Mouse (Mus musculus) frontal cortex, adult (tissue): ENCODE measurements around the gene Map4k1.
"Not testable (repeated sequence)": the region's sequence is repeated elsewhere in the genome, so short reads cannot be mapped to it uniquely, and the experiment has no call there.

ENCODE experiments used
- ATAC-seq: cut with Nextera tagmentation; 2 replicates; pipeline ENCODE4 v1.9.2; 2017; ENCODE audit warnings: mild to moderate bottlenecking, moderate library complexity, mixed read lengths; ENCODE audit not compliant: low TSS enrichment

Gene Map4k1

GRCm38 (mm10) chr7:28955295-28955897, 26.5 kb upstream of the Map4k1 start:
- ATAC-seq, result no peak

- no peak for ATAC-seq
These were observed 25.6 kb upstream of the Map4k1 start for GRCm38 (mm10) chr7:28956270-28956669.

- ATAC-seq, result no peak
These were observed 24.6 kb upstream of the Map4k1 start for GRCm38 (mm10) chr7:28957286-28957685.

- no peak for ATAC-seq
These were observed 23.7 kb upstream of the Map4k1 start for GRCm38 (mm10) chr7:28957997-28958725.

GRCm38 (mm10) chr7:28958770-28959169, 23.1 kb upstream of the Map4k1 start:
- no peak for ATAC-seq

- no peak for ATAC-seq
These were observed 22.3 kb upstream of the Map4k1 start for GRCm38 (mm10) chr7:28959505-28960045.

GRCm38 (mm10) chr7:28960354-28961046, 21.4 kb upstream of the Map4k1 start:
- ATAC-seq, result peak; percentile 38; the same call in 1 of the 2 replicates

- no peak for ATAC-seq
These were observed 20.3 kb upstream of the Map4k1 start for GRCm38 (mm10) chr7:28961584-28961926.

- peak; percentile 87 for ATAC-seq
These were observed 19.8 kb upstream of the Map4k1 start, which contains the start of gene Actn4 for GRCm38 (mm10) chr7:28961927-28962670. Gene Actn4 (minus strand): TSS chr7:28962340.

- ATAC-seq, result no peak
These were observed 18.4 kb upstream of the Map4k1 start for GRCm38 (mm10) chr7:28963399-28963923.

- no peak for ATAC-seq
These were observed 16.5 kb upstream of the Map4k1 start for GRCm38 (mm10) chr7:28965346-28965840.

- ATAC-seq, result no peak
These were observed 15.7 kb upstream of the Map4k1 start for GRCm38 (mm10) chr7:28966181-28966580.

GRCm38 (mm10) chr7:28966751-28967505, 14.9 kb upstream of the Map4k1 start:
- no peak for ATAC-seq

- not testable (repeated sequence) for ATAC-seq
These were observed 13.7 kb upstream of the Map4k1 start for GRCm38 (mm10) chr7:28968120-28968519.

- no peak for ATAC-seq
These were observed 12.6 kb upstream of the Map4k1 start for GRCm38 (mm10) chr7:28969271-28969670.

GRCm38 (mm10) chr7:28969672-28970394, 12.0 kb upstream of the Map4k1 start:
- no peak for ATAC-seq

GRCm38 (mm10) chr7:28971029-28971428, 10.8 kb upstream of the Map4k1 start:
- no peak for ATAC-seq

GRCm38 (mm10) chr7:28971770-28972269, 10.0 kb upstream of the Map4k1 start:
- no peak for ATAC-seq

- ATAC-seq, result no peak
These were observed 9.3 kb upstream of the Map4k1 start for GRCm38 (mm10) chr7:28972542-28972985.

GRCm38 (mm10) chr7:28973025-28973424, 8.8 kb upstream of the Map4k1 start:
- no peak for ATAC-seq
